ENCODE assay signal across 7 mouse cellular contexts in genomic region chr5:125158232-125158961, GRCm38 (mm10). TPM values are rescaled to one million over a fixed set of nuclear protein-coding genes. Genes with fewer than 3 reads are reported as not detected.
DNase-seq lines count a peak whose midpoint lies in the region; ATAC-seq and TF ChIP-seq lines count a peak whose summit lies in the region.

No protein-coding gene starts in this region.

- WGBS in forebrain, postnatal 0 days = 18% methylated on average over 21 of the region's 21 CpGs
- 12% methylated on average over 21 of the region's 21 CpGs for WGBS in small intestine, adult 2 months

- peak; percentile 55 for TF ChIP-seq POLR2A in CH12.LX (IDR thresholded peaks at IDR 0.05; ENCODE audit: low read depth, low read length)
- no peak for TF ChIP-seq POLR2A in small intestine, adult 2 months (IDR thresholded peaks at IDR 0.05; ENCODE audit: low read depth, low read length)

- H3K9ac ChIP-seq in CH12.LX (ENCODE audit: insufficient read depth, low read depth) = peak overlapping the region; percentile 11; the same call in 1 of the 2 replicates
- peak overlapping the region; percentile 14; the same call in 1 of the 2 replicates for H3K9ac ChIP-seq in forebrain, postnatal 0 days

- peaks cover 8% of the 10 kb centered on the region; the same call in 1 of the 2 replicates for H3K79me2 ChIP-seq in CH12.LX (replicated peaks; ENCODE audit: control insufficient read depth, extremely low read depth, insufficient read depth, poor library complexity, severe bottlenecking)

- ATAC-seq in forebrain, postnatal 0 days = peak; percentile 33; the same call in 1 of the 2 replicates
- ATAC-seq in inflammation-experienced regulatory T-cells, adult 6 months = peak; percentile 80

- dilution Hi-C loops in CH12.LX (cut with MboI; ENCODE audit: extremely low pct_ligation_motif_present, extremely low pct_unique_long_range_greater_than_20kb, low sequenced_read_pairs) = no loop called here

- peak overlapping the region; percentile 68 for H3K27ac ChIP-seq in CH12.LX (ENCODE audit: insufficient read depth, low read depth)
- H3K27ac ChIP-seq in forebrain, postnatal 0 days (ENCODE audit: low read depth, low read length) = peak overlapping the region; percentile 76
- peak overlapping the region; percentile 12; the same call in 1 of the 2 replicates for H3K27ac ChIP-seq in small intestine, adult 2 months (ENCODE audit: insufficient read depth, low read depth, low read length)

- no peak for TF ChIP-seq CTCF in CH12.LX (conservative IDR thresholded peaks at IDR 0.05 in 1 of 2, IDR thresholded peaks at IDR 0.05 in 1 of 2; ENCODE audit: low read depth in 2 of 2, low read length in 2 of 2)
- TF ChIP-seq CTCF in forebrain, postnatal 0 days (IDR thresholded peaks at IDR 0.05; ENCODE audit: low read depth) = no peak
- TF ChIP-seq CTCF in small intestine, adult 2 months (IDR thresholded peaks at IDR 0.05; ENCODE audit: extremely low read depth, insufficient read length, insufficient replicate concordance, low read depth, low read length) = no peak

- H3K36me3 ChIP-seq in CH12.LX (replicated peaks in 1 of 2; ENCODE audit: control insufficient read depth in 1 of 2, insufficient read depth in 1 of 2, low read length in 1 of 2) = peaks cover 0 to 48% of the 10 kb centered on the region in 2 experiments
- no peaks in the 10 kb centered on the region for H3K36me3 ChIP-seq in forebrain, postnatal 0 days (ENCODE audit: insufficient read depth)
- H3K36me3 ChIP-seq in small intestine, adult 2 months (ENCODE audit: control insufficient read depth, insufficient read depth, low read length) = no peaks in the 10 kb centered on the region

- no peaks in the 10 kb centered on the region for H3K27me3 ChIP-seq in CH12.LX (replicated peaks)
- H3K27me3 ChIP-seq in forebrain, postnatal 0 days (ENCODE audit: insufficient read depth, low read length) = no peaks in the 10 kb centered on the region
- H3K27me3 ChIP-seq in small intestine, adult 2 months (ENCODE audit: control insufficient read depth, insufficient read depth, low read length) = no peaks in the 10 kb centered on the region

- H3K4me3 ChIP-seq in CH12.LX (replicated peaks in 1 of 3; ENCODE audit: low read depth in 2 of 3, low read length in 2 of 3, poor library complexity in 1 of 3) = peak overlapping the region; percentile 28 to 48 (median 36)
- no peak overlapping the region for H3K4me3 ChIP-seq in forebrain, postnatal 0 days (ENCODE audit: low read depth, low read length)
- peak overlapping the region; percentile 28 for H3K4me3 ChIP-seq in small intestine, adult 2 months (ENCODE audit: low read depth, low read length)

- peaks cover 38 to 85% of the 10 kb centered on the region in 2 experiments for H3K4me1 ChIP-seq in CH12.LX (ENCODE audit: control insufficient read depth in 1 of 2, insufficient read depth in 2 of 2)
- peaks cover 52% of the 10 kb centered on the region for H3K4me1 ChIP-seq in forebrain, postnatal 0 days (ENCODE audit: insufficient read depth)
- peaks cover 46% of the 10 kb centered on the region for H3K4me1 ChIP-seq in small intestine, adult 2 months (ENCODE audit: control insufficient read depth, insufficient read depth, insufficient read length, low read length)

- TF ChIP-seq EP300 in CH12.LX (IDR thresholded peaks at IDR 0.05; ENCODE audit: low read length) = no peak; the same call in 1 of the 2 replicates

- TF ChIP-seq RAD21 in CH12.LX (IDR thresholded peaks at IDR 0.05; ENCODE audit: low read depth, low read length) = no peak

- DNase-seq in CH12.LX (ENCODE audit: extremely low read depth) = peak; percentile 70
- DNase-seq in adrenal gland, adult (ENCODE audit: inconsistent age in 2 of 2, low spot score in 1 of 2) = peak; percentile 83 to 92
- DNase-seq in forebrain, postnatal 0 days = peak; percentile 62
- DNase-seq in lung, postnatal 10 days = peak; percentile 66
- no peak for DNase-seq in urinary bladder, adult 18-20 months (ENCODE audit: low spot score in 2 of 2)

- in situ Hi-C loops in CH12.LX (cut with MboI; ENCODE audit: low pct_ligation_motif_present, low pct_unique_long_range_greater_than_20kb, low sequenced_read_pairs) = no loop called here

- H3K4me2 ChIP-seq in CH12.LX (ENCODE audit: insufficient read depth, low read depth, poor library complexity, severe bottlenecking) = peak overlapping the region; percentile 82
- H3K4me2 ChIP-seq in forebrain, postnatal 0 days (ENCODE audit: low read depth) = peak overlapping the region; percentile 19

- H3K9me3 ChIP-seq in CH12.LX (replicated peaks; ENCODE audit: low read length) = no peaks in the 10 kb centered on the region
- H3K9me3 ChIP-seq in forebrain, postnatal 0 days (ENCODE audit: low read length) = no peaks in the 10 kb centered on the region

TF ChIP-seq in CH12.LX, 34 proteins besides CTCF, POLR2A, EP300 and RAD21:
- no peak for TF ChIP-seq JUN (IDR thresholded peaks at IDR 0.05; ENCODE audit: insufficient read depth, low read depth, low read length)
- TF ChIP-seq ETS1 (conservative IDR thresholded peaks at IDR 0.05; ENCODE audit: low read depth, low read length) = peak; percentile 95
- TF ChIP-seq MAZ (IDR thresholded peaks at IDR 0.05; ENCODE audit: low read depth, low read length) = 0 out of 2 replicates have a peak, but pooled peaks have one; percentile 34
- TF ChIP-seq SIN3A (IDR thresholded peaks at IDR 0.05; ENCODE audit: low read length) = peak; percentile 82
- TF ChIP-seq MEF2A (IDR thresholded peaks at IDR 0.05; ENCODE audit: borderline replicate concordance, low read depth, low read length) = peak; percentile 80; the same call in 1 of the 2 replicates
- 0 out of 2 replicates have a peak, but pooled peaks have one; percentile 20 for TF ChIP-seq UBTF (IDR thresholded peaks at IDR 0.05; ENCODE audit: low read depth, low read length)
- peak; percentile 56 for TF ChIP-seq IRF4 (IDR thresholded peaks at IDR 0.05; ENCODE audit: low read depth, low read length)
- TF ChIP-seq ZMIZ1 (IDR thresholded peaks at IDR 0.05; ENCODE audit: low read depth, low read length) = peak; percentile 46; the same call in 1 of the 2 replicates
- TF ChIP-seq CHD1 (IDR thresholded peaks at IDR 0.05; ENCODE audit: low read depth, low read length) = peak; percentile 47; the same call in 1 of the 2 replicates
- 0 out of 2 replicates have a peak, but pooled peaks have one; percentile 41 for TF ChIP-seq TCF12 (IDR thresholded peaks at IDR 0.05; ENCODE audit: low read depth, low read length)
- TF ChIP-seq SMC3 (IDR thresholded peaks at IDR 0.05; ENCODE audit: low read depth, low read length) = no peak
- 0 out of 2 replicates have a peak, but pooled peaks have one; percentile 15 for TF ChIP-seq MAX (IDR thresholded peaks at IDR 0.05; ENCODE audit: low read length)
- 0 out of 2 replicates have a peak, but pooled peaks have one; percentile 10 for TF ChIP-seq USF2 (conservative IDR thresholded peaks at IDR 0.05; ENCODE audit: low read depth, low read length)
- TF ChIP-seq BHLHE40 (IDR thresholded peaks at IDR 0.05; ENCODE audit: low read depth, low read length) = peak; percentile 88
- TF ChIP-seq TBP (conservative IDR thresholded peaks at IDR 0.05; ENCODE audit: low read depth, low read length) = no peak
- TF ChIP-seq USF1 (IDR thresholded peaks at IDR 0.05; ENCODE audit: low read depth, low read length) = peak; percentile 34; the same call in 1 of the 2 replicates
- no peak; the same call in 1 of the 2 replicates for TF ChIP-seq ELF1 (IDR thresholded peaks at IDR 0.05; ENCODE audit: low read depth, low read length)

RNA-seq across cellular contexts. Expression of gene Ncor2, which starts 20.6 kb away (rescaled TPM):
- total RNA-seq in CH12.LX (2012; rRNA removed) (7.2 and 10.8 TPM in 2 replicates), CH12.LX (2014; rRNA removed) (2.5 and 3.9 TPM in 2 replicates)
- polyA plus RNA-seq in CH12.LX (2012; ENCODE audit: insufficient read length, low read depth) = 37.7 and 44.7 TPM in 2 replicates
- 12.7 and 13.4 TPM in 2 replicates for total RNA-seq in forebrain, postnatal 0 days (2014; rRNA removed)
- 11.6 and 16.8 TPM in 2 replicates for polyA plus RNA-seq in forebrain, postnatal 0 days (2015; fragmentation: Nextera tagmentation; extraction: Ambion mirVana)
- 1 to 10 TPM; 3.9 to 6.7 (median 4.7) TPM for polyA plus RNA-seq in inflammation-experienced regulatory T-cells, adult 6 months (2017; shearing (Covaris generic))
- polyA plus RNA-seq in small intestine, adult 2 months (2012; rRNA removed) = 43.2 and 49.9 TPM in 2 replicates

Comparison
In these comparisons a context has a peak if more than half of its experiments do, and no peak if none do; other contexts are left out.
1. DNase-seq: peak in CH12.LX (single experiment), adrenal gland, adult (2 of 2), forebrain, postnatal 0 days (single experiment) and lung, postnatal 10 days (single experiment); none in urinary bladder, adult 18-20 months (0 of 2).
2. H3K27ac ChIP-seq: peak in every context shown above with its lines; median percentile 76 in forebrain, postnatal 0 days; 68 in CH12.LX; 12 in small intestine, adult 2 months.